Mouse (Mus musculus) cerebellum, adult 2 months (tissue): ENCODE results near the gene Trim34a. TPM values are rescaled to one million over a fixed set of nuclear protein-coding genes. Genes with fewer than 3 reads are reported as not detected.

ENCODE experiments used
- DNase-seq, 2 experiments: peaks; one replicate each; pipeline ENCODE4 v3.0.0; 2021
- H3K27ac ChIP-seq: fragments of 200-500 bp; 2 replicates; pipeline ENCODE4 v1.5.1; 2012; ENCODE audit warnings: low read length, control low read depth, inconsistent platforms; ENCODE audit not compliant: insufficient read depth
- H3K27me3 ChIP-seq: fragments of 200-500 bp; 2 replicates; pipeline ENCODE4 v1.6.1; 2012; ENCODE audit warnings: inconsistent platforms, mild to moderate bottlenecking, low read length, moderate library complexity; ENCODE audit not compliant: control insufficient read depth, insufficient read depth
- H3K4me1 ChIP-seq: fragments of 200-500 bp; 2 replicates; pipeline ENCODE4 v1.6.1; 2011; ENCODE audit warnings: low read length; ENCODE audit not compliant: control insufficient read depth, insufficient read depth
- H3K4me3 ChIP-seq: fragments of 200-500 bp; replicated peaks from 2 replicates; pipeline ENCODE3; 2011; ENCODE audit warnings: mild to moderate bottlenecking, low read depth, low read length, control low read depth; ENCODE audit not compliant: insufficient read depth
- CTCF ChIP-seq: fragments of 200-500 bp; IDR thresholded peaks from 2 replicates; pipeline ENCODE4 v1.5.1; 2011; ENCODE audit warnings: low read depth, mild to moderate bottlenecking, control low read depth, low read length, moderate library complexity, borderline replicate concordance; ENCODE audit not compliant: insufficient read depth
- POLR2A ChIP-seq: fragments of 200-500 bp; IDR thresholded peaks from 2 replicates; pipeline ENCODE4 v1.6.1; 2011; ENCODE audit warnings: low read length, control low read depth, borderline replicate concordance; ENCODE audit not compliant: insufficient read depth
- WGBS: fragments of 180-500 bp; shearing (Covaris S2); methylation state at CpG from one replicate; pipeline ENCODE4 v1.1.7; 2018; 5-methylcytosine and 5-hydroxymethylcytosine counted together
- polyA plus RNA-seq: library from polyadenylated mRNA; depleted of rRNA; stranded (reverse); fragments of >200 nt; gene quantifications from 2 replicates; pipeline ENCODE4 v1.2.3, GENCODE M21; 2012; rRNA removed

Trim34a gene
- polyA plus RNA-seq, 1 experiment: 2.7 TPM

GRCm38 (mm10) chr7:104291638-104292400, 47.6 kb downstream of the Trim34a start:
- no peak for DNase-seq
- WGBS: 75% methylated on average over 5 of the region's 5 CpGs
- no peak overlapping the region for H3K4me3 ChIP-seq
- no peak overlapping the region for H3K27ac ChIP-seq
- no peaks in the 10 kb centered on the region for H3K4me1 ChIP-seq
- no peaks in the 10 kb centered on the region for H3K27me3 ChIP-seq
- no peak for TF ChIP-seq CTCF
- no peak for TF ChIP-seq POLR2A

Other genes with a start within 250 kb of the Trim34a start
- not detected in 2 replicates for gene Olfr638, start 245.7 kb upstream of the Trim34a start, polyA plus RNA-seq
- gene Olfr639, start 227.2 kb upstream of the Trim34a start, polyA plus RNA-seq: 0.02 TPM in 1 of 2 replicates, not detected in the other
- gene Olfr640, start 218.9 kb upstream of the Trim34a start, polyA plus RNA-seq: not detected in 2 replicates
- not detected in 2 replicates for gene Olfr641, start 209.0 kb upstream of the Trim34a start, polyA plus RNA-seq
- not detected in 2 replicates for gene Olfr642, start 191.8 kb upstream of the Trim34a start, polyA plus RNA-seq
- gene 4930516K23Rik, start 183.0 kb upstream of the Trim34a start, polyA plus RNA-seq: not detected in 2 replicates
- gene Olfr644, start 172.6 kb upstream of the Trim34a start, polyA plus RNA-seq: not detected in 2 replicates
- gene Olfr645, start 159.0 kb upstream of the Trim34a start, polyA plus RNA-seq: not detected in 2 replicates
- gene Olfr646, start 139.6 kb upstream of the Trim34a start, polyA plus RNA-seq: not detected in 2 replicates
- gene Ubqln5, start 114.6 kb upstream of the Trim34a start, polyA plus RNA-seq: not detected in 2 replicates
- not detected in 2 replicates for gene Olfr643, start 107.1 kb upstream of the Trim34a start, polyA plus RNA-seq
- gene Ubqln3, start 101.2 kb upstream of the Trim34a start, polyA plus RNA-seq: not detected in 2 replicates
- not detected in 2 replicates for gene Ubqlnl, start 93.9 kb upstream of the Trim34a start, polyA plus RNA-seq
- gene Olfm5, start 79.6 kb upstream of the Trim34a start, polyA plus RNA-seq: 0.06 and 0.18 TPM in 2 replicates
- 0.18 and 0.24 TPM in 2 replicates for gene Olfr648, start 61.1 kb upstream of the Trim34a start, polyA plus RNA-seq
- gene Olfr649, start 48.5 kb upstream of the Trim34a start, polyA plus RNA-seq: not detected in 2 replicates
- 0.55 and 0.56 TPM in 2 replicates for gene Trim6, start 25.7 kb upstream of the Trim34a start, polyA plus RNA-seq
- gene Trim5, start 43.6 kb downstream of the Trim34a start, polyA plus RNA-seq: 0.28 and 0.33 TPM in 2 replicates
- 3.3 and 3.8 TPM in 2 replicates for gene Trim12a, start 71.0 kb downstream of the Trim34a start, polyA plus RNA-seq
- not detected in 2 replicates for gene Trim34b, start 85.0 kb downstream of the Trim34a start, polyA plus RNA-seq
- gene Trim12c, start 108.9 kb downstream of the Trim34a start, polyA plus RNA-seq: 1.3 TPM in 2 replicates
- gene Trim30b, start 125.4 kb downstream of the Trim34a start, polyA plus RNA-seq: 0.03 and 0.11 TPM in 2 replicates
- not detected in 2 replicates for gene Trim30c, start 156.4 kb downstream of the Trim34a start, polyA plus RNA-seq
- 1.6 TPM in 2 replicates for gene Trim30a, start 220.7 kb downstream of the Trim34a start, polyA plus RNA-seq